Mouse (Mus musculus) midbrain, postnatal 0 days (tissue): ENCODE data around the gene Casc1. TPM values are rescaled to one million over a fixed set of nuclear protein-coding genes. Genes with fewer than 3 reads are reported as not detected.

ENCODE experiments used
- ATAC-seq: fragments of 200-750 bp; cut with Nextera tagmentation; 2 replicates; pipeline ENCODE4 v1.8.0; 2017; ENCODE audit warnings: moderate number of reproducible peaks, mild to moderate bottlenecking, moderate TSS enrichment, moderate library complexity; ENCODE audit not compliant: low FRiP score
- DNase-seq: peaks from one replicate; pipeline ENCODE4 v3.0.0-alpha.2; 2015; ENCODE audit warnings: low spot score
- H3K27ac ChIP-seq: fragments of 300-500 bp; sonication (generic); 2 replicates; pipeline ENCODE4 v1.5.1; 2014; ENCODE audit warnings: low read depth, mild to moderate bottlenecking, low read length, mixed read lengths
- H3K27me3 ChIP-seq: fragments of 300-500 bp; sonication (generic); 2 replicates; pipeline ENCODE4 v1.6.1; 2014; ENCODE audit warnings: low read length, control low read depth, mixed read lengths; ENCODE audit not compliant: insufficient read depth
- H3K36me3 ChIP-seq: fragments of 300-500 bp; sonication (generic); 2 replicates; pipeline ENCODE4 v1.6.1; 2014; ENCODE audit warnings: low read length, control low read depth, mixed read lengths; ENCODE audit not compliant: insufficient read depth
- H3K4me1 ChIP-seq: fragments of 300-500 bp; sonication (generic); 2 replicates; pipeline ENCODE4 v1.6.1; 2014; ENCODE audit warnings: mild to moderate bottlenecking, control low read depth, antibody characterized with exemption, low read length, mixed read lengths; ENCODE audit not compliant: insufficient read depth
- H3K4me2 ChIP-seq: fragments of 300-500 bp; sonication (generic); 2 replicates; pipeline ENCODE4 v1.6.1; 2014; ENCODE audit warnings: low read depth, mild to moderate bottlenecking, low read length, mixed read lengths; ENCODE audit not compliant: poor library complexity, severe bottlenecking
- H3K4me3 ChIP-seq: fragments of 300-500 bp; sonication (generic); 2 replicates; pipeline ENCODE4 v1.5.1; 2014; ENCODE audit warnings: low read depth, mild to moderate bottlenecking, low read length, moderate library complexity
- H3K9ac ChIP-seq: fragments of 300-500 bp; sonication (generic); replicated peaks from 2 replicates; pipeline ENCODE4 v1.6.1; 2014; ENCODE audit warnings: mild to moderate bottlenecking, low read length, moderate library complexity, mixed read lengths; ENCODE audit not compliant: poor library complexity, severe bottlenecking
- H3K9me3 ChIP-seq: fragments of 300-500 bp; sonication (generic); 2 replicates; pipeline ENCODE4 v1.6.1; 2016; ENCODE audit warnings: low read length, control low read depth
- CTCF ChIP-seq: IDR thresholded peaks from 2 replicates; pipeline ENCODE4 v1.5.1; 2016; ENCODE audit warnings: antibody characterized with exemption, mild to moderate bottlenecking
- WGBS: fragments of 180-500 bp; shearing (Covaris S2); extraction: QIAGEN DNeasy Blood & Tissue Kit; methylation state at CpG from one replicate; pipeline ENCODE4 v1.1.7; 2014; 5-methylcytosine and 5-hydroxymethylcytosine counted together
- polyA plus RNA-seq: library from polyadenylated mRNA; unstranded; fragments of >200 nt; fragmentation: Nextera tagmentation; extraction: Ambion mirVana; gene quantifications from 2 replicates; pipeline ENCODE4 v1.2.1, GENCODE M21; 2015
- total RNA-seq: library from RNA; depleted of rRNA; stranded (reverse); fragments of >200 nt; gene quantifications from 2 replicates; pipeline ENCODE4 v1.2.3, GENCODE M21; 2014; rRNA removed

Casc1 gene
- total RNA-seq: 2.2 and 2.8 TPM in 2 replicates
- polyA plus RNA-seq: 0.58 and 1.0 TPM in 2 replicates

DNA sequence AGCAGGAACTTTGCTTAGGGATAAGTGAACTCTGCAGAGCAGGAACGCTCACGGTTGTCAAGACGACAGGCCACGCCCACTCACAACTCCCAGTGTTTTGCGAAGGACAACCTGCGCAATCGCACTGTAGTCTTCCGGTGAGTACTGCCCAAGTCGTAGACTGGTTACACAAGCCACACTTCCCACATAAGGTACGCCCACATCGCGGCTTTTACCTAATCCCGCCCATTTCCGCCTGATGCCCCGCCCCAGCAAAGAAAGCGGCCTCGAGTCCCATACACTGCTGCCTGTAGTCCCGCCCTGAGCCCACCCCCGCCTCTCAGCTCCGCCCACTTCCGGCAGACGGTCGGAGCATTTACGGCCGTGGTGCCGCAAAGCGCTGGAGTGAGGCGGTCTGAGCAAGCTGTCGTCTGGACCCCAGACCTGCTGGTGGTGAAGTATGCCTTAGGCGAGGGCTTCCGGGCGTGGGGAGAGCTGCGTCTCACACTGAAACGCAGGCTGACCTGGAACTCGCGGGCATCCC lies at the start of gene Casc1, which contains the start of gene Etfrf1:
TSS of gene Casc1 (minus strand) at position 190 of the 523 bp plus-strand sequence.
TSS of gene Etfrf1 (plus strand) at position 319 of the 523 bp plus-strand sequence.
- Histone ChIP-seq H3K9me3 (no peaks in the 10 kb centered on the region), H3K4me2 (peak within 1 kb of the TSS; percentile 69), H3K9ac (peak within 1 kb of the TSS; percentile 93), H3K27ac (peak within 1 kb of the TSS; percentile 98), H3K4me3 (peak within 1 kb of the TSS; percentile 68), H3K4me1 (no peaks in the 10 kb centered on the region), H3K36me3 (no peaks in the 10 kb centered on the region), H3K27me3 (no peaks in the 10 kb centered on the region)
- under 1% methylated on average over 36 of the region's 36 CpGs for WGBS
- no peak for TF ChIP-seq CTCF
- ATAC-seq: peak; percentile 100
- peak; percentile 100 for DNase-seq

DNA sequence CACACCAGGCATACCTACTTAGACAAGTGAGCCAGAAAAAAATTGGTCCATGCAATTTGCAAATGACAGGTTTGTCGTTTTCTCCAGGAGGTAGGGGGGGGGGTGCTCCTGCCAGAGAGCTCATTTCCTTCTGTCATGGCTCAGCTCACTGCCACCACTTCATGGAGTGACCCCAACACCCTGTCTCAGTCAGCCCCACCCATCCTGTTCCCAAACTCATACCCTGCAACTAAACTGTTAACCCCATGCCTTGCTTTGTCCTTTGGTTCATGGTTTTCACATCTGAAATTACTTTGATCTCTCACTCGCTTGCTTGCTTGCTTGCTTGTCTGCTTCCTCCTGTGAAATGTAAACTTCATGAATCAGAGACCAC lies 45.9 kb upstream of the Casc1 start:
- WGBS: 48% methylated on average over 2 of the region's 2 CpGs
- Histone ChIP-seq H3K4me2 (no peak overlapping the region), H3K9me3 (no peaks in the 10 kb centered on the region), H3K4me1 (no peaks in the 10 kb centered on the region), H3K27me3 (no peaks in the 10 kb centered on the region), H3K27ac (no peak overlapping the region), H3K9ac (no peak overlapping the region), H3K36me3 (no peaks in the 10 kb centered on the region), H3K4me3 (no peak overlapping the region)
- TF ChIP-seq CTCF: no peak
- ATAC-seq: no peak
- no peak for DNase-seq

DNA sequence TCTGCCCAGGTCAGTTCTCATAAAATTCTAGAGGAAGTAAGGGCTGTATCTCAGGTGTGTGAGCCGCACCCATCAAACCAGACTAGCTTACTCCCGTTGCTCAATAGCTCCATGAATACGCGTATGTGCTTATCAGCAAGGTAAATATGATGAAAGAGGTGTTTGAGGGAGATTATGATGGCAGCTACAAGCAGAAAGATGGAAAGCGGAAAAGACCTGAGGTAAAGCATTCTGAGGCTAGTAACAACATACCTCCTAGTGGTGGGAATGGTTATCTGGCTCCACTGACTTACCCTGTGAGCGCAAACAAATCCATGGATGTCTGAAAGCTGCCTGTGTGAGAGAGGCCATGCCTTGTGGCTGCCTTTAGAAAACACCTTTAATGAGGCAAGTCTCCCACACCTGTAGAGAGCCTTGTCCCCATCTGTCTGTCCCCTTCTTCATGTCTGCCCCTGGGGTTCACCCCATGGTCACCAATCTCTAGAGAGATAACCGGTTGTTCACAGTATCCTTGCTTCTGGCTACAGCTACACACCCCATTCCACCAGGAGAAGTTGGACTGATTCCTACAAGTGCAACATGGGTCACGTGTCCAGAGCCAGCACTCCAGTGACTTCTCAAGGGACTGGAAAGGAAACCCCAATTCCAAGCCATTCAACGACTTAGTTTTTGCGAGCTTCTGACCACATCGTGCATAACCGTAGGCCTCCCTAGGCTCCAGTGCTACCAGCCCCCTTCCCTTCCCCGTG lies 45.3 kb upstream of the Casc1 start:
- no peak for ATAC-seq
- TF ChIP-seq CTCF: 0 out of 2 replicates have a peak, but pooled peaks have one; percentile 8

DNA sequence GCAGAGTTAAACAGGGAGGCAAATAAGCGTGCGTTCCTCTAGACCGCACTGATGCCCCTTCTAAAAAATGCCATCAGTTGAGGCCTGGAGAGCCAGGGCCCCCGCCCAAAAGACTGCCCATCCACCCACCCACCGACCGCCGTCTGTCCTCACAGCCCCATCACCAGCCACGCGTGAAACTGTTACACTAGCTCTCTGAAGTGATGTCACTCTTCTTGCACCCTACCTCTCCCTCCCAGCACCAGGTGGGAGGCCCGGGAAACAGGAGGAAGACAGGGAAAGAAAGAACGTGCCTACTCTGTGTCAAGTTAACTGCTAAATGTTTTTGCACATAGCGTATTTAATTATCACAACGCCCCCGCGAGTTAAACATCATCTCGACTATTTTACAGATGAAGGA lies 40.0 kb upstream of the Casc1 start:
- ATAC-seq (peak; percentile 29; the same call in 1 of the 2 replicates), DNase-seq (peak; percentile 47)
- peaks cover 4% of the 10 kb centered on the region; the same call in 1 of the 2 replicates for H3K4me1 ChIP-seq
- H3K4me3 ChIP-seq: peak overlapping the region; percentile 95
- peak overlapping the region; percentile 87 for H3K4me2 ChIP-seq
- no peak for TF ChIP-seq CTCF
- H3K9ac ChIP-seq: peak overlapping the region; percentile 88
- 13% methylated on average over 16 of the region's 16 CpGs for WGBS
- H3K36me3 ChIP-seq: no peaks in the 10 kb centered on the region
- H3K27me3 ChIP-seq: no peaks in the 10 kb centered on the region
- no peaks in the 10 kb centered on the region for H3K9me3 ChIP-seq
- peak overlapping the region; percentile 87 for H3K27ac ChIP-seq

More for the DNA sequence above, 45.3 kb upstream of the Casc1 start:
- WGBS: 82% methylated on average over 13 of the region's 13 CpGs
- H3K4me2 ChIP-seq: no peak overlapping the region
- H3K4me3 ChIP-seq: no peak overlapping the region
- DNase-seq: no peak
- H3K27ac ChIP-seq: no peak overlapping the region
- H3K36me3 ChIP-seq: no peaks in the 10 kb centered on the region
- H3K9me3 ChIP-seq: no peaks in the 10 kb centered on the region
- no peak overlapping the region for H3K9ac ChIP-seq
- no peaks in the 10 kb centered on the region for H3K4me1 ChIP-seq
- H3K27me3 ChIP-seq: no peaks in the 10 kb centered on the region

DNA sequence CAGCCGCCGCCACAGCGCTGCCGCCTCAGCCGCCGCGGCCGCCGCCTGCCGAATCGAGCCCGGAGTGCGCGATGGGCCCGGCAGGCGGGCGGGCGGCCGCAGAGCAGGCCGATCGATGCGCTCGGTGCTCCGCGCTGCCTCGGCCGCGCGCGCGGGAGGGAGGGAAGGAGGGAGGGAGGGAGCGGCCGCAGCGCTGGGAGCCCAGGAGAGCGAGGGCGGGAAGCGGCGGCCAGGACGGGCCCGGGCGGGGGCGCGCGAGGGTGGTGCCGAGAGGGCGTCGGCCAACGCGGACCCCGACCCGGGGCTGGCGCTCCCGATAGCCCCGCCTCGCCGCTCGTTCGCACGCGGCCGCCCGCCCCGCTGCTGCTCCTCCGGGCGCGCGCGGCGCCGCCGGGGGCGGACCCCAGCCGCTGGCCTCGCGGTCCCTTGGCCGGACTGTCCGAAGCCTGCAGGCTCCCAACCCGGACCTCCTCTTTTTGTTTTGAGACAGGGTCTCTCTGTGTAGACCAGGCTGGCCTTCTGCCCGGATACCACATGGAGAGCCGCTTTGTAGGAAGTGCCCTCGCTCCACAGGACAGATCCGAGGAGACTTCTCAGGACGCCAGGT lies 39.5 kb upstream of the Casc1 start, which contains the start of gene Kras:
TSS of gene Kras (minus strand) at position 55 of the 607 bp plus-strand sequence.
- H3K4me3 ChIP-seq: peak within 1 kb of the TSS; percentile 95
- DNase-seq (peak; percentile 95), ATAC-seq (peak; percentile 91)
- H3K9ac ChIP-seq: peak within 1 kb of the TSS; percentile 88
- no peaks in the 10 kb centered on the region for H3K36me3 ChIP-seq
- no peaks in the 10 kb centered on the region for H3K27me3 ChIP-seq
- H3K9me3 ChIP-seq: no peaks in the 10 kb centered on the region
- H3K4me1 ChIP-seq: peaks cover 4% of the 10 kb centered on the region; the same call in 1 of the 2 replicates
- H3K27ac ChIP-seq: peak within 1 kb of the TSS; percentile 87
- peak within 1 kb of the TSS; percentile 87 for H3K4me2 ChIP-seq
- 2% methylated on average over 28 of the region's 83 CpGs for WGBS
- no peak for TF ChIP-seq CTCF
